Mouse (Mus musculus) E14TG2a.4 (cell line): Measurements from ENCODE around the gene Rbm33.

ENCODE experiments used
- CTCF ChIP-seq: conservative IDR thresholded peaks from 2 replicates; pipeline ENCODE4 v1.5.1; 2014; ENCODE audit warnings: low read length
- NANOG ChIP-seq: IDR thresholded peaks from 2 replicates; pipeline ENCODE4 v1.6.1; 2014; ENCODE audit warnings: borderline replicate concordance, low read length, mixed read lengths
- POU5F1 ChIP-seq: IDR thresholded peaks from 2 replicates; pipeline ENCODE4 v1.6.1; 2014; ENCODE audit warnings: low read length, borderline replicate concordance

DNA sequence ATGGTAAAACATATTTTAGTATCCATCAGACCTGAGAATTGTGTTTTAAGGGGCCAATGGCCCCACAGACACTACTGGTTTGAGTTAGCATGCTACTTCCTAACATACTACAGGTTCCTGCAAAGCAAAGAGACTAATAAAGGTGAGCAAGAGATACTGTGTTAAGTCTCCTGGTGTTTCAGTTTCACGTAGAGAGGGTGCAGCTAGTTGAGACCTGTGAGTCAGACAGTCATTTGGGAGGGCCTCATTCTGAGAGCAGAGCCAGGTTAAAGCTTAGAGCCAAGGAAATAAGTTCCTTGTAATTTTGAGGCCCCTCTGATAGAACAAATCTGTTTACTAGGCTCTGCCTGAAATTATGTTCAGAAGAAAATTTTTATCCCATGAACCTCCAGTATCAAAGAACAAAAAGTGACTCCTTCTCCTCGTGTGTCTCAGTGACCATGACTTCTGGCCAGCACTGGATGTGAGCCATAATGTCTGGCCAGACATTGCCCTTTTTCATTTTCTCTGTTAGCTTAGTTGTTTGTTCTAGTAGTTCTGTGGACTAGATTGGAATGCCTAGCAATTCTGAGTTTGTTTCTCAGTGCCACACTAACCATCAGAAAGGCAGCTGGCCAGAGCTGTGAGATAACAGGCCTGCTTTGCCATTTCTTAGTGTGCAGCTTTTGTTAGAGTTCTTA, 95.2 kb downstream of the Rbm33 start:
- no peak for TF ChIP-seq CTCF
- no peak for TF ChIP-seq NANOG
- TF ChIP-seq POU5F1: no peak
